Mouse (Mus musculus): Measurements from ENCODE around the gene Copz1. TPM values are rescaled to one million over a fixed set of nuclear protein-coding genes. Genes with fewer than 3 reads are reported as not detected.

The Copz1 gene
- polyA plus RNA-seq, 1 experiment from 2014 or later: 220 TPM

GRCm38 (mm10) chr15:103305792-103306645 is 33.5 kb downstream of the Copz1 start:
- no peak for ATAC-seq (replicated peaks)
- no peaks in the 10 kb centered on the region for H3K36me3 ChIP-seq
- 33% methylated on average over 8 of the region's 8 CpGs for WGBS
- peak overlapping the region; percentile 41 for H3K4me3 ChIP-seq
- peak overlapping the region; percentile 99 for H3K27ac ChIP-seq (replicated peaks)
- no peaks in the 10 kb centered on the region for H3K27me3 ChIP-seq
- no peaks in the 10 kb centered on the region for H3K9me3 ChIP-seq
- peak overlapping the region; percentile 76 for H3K4me2 ChIP-seq (replicated peaks)
- peak overlapping the region; percentile 70 for H3K9ac ChIP-seq (replicated peaks)
- H3K4me1 ChIP-seq: peaks cover 52% of the 10 kb centered on the region

DNA sequence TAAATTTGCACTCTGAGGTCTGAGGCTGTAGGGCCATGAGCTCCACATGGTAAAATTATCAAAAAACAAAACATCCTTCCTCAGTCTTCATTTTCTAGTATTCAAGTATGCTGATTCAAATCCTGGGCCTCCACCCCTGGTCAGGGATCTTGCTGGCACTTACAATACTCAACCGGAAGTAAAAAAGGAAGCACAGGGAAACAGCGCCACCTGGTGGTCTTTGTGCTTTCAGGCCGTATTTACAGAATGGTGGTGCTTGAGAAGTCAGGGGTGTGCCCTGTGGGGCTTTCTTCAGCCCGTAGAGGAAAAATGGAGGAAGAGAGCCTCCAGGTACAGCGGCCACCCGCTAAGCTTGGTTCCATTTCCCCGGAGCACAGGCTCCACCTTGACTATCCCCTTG is 34.6 kb downstream of the Copz1 start:
- H3K9me3 ChIP-seq: no peaks in the 10 kb centered on the region
- no peak overlapping the region for H3K4me2 ChIP-seq (replicated peaks)
- no peak overlapping the region for H3K4me3 ChIP-seq
- H3K27me3 ChIP-seq: no peaks in the 10 kb centered on the region
- H3K36me3 ChIP-seq: no peaks in the 10 kb centered on the region
- peak overlapping the region; percentile 99 for H3K27ac ChIP-seq (replicated peaks)
- 1% methylated on average over 7 of the region's 7 CpGs for WGBS
- peaks cover 42% of the 10 kb centered on the region for H3K4me1 ChIP-seq
- no peak for ATAC-seq (replicated peaks)
- no peak overlapping the region for H3K9ac ChIP-seq (replicated peaks)

GRCm38 (mm10) chr15:103308056-103308875 is 35.8 kb downstream of the Copz1 start:
- Histone ChIP-seq H3K9ac (replicated peaks) (0 out of 2 replicates have a peak overlapping the region, but pooled peaks have one; percentile 21), H3K27me3 (no peaks in the 10 kb centered on the region), H3K36me3 (no peaks in the 10 kb centered on the region), H3K9me3 (no peaks in the 10 kb centered on the region), H3K4me1 (peaks cover 32% of the 10 kb centered on the region), H3K4me2 (replicated peaks) (peak overlapping the region; percentile 4; the same call in 1 of the 2 replicates), H3K4me3 (no peak overlapping the region), H3K27ac (replicated peaks) (no peak overlapping the region)
- no peak for ATAC-seq (replicated peaks)
- WGBS: 50% methylated on average over 28 of the region's 28 CpGs

- H3K36me3 ChIP-seq: no peaks in the 10 kb centered on the region
- H3K4me3 ChIP-seq: no peak overlapping the region
- no peaks in the 10 kb centered on the region for H3K27me3 ChIP-seq
- H3K9ac ChIP-seq (replicated peaks): 0 out of 2 replicates have a peak overlapping the region, but pooled peaks have one; percentile 21
- 63% methylated on average over 26 of the region's 26 CpGs for WGBS
- H3K27ac ChIP-seq (replicated peaks): no peak overlapping the region
- ATAC-seq (replicated peaks): no peak
- H3K4me2 ChIP-seq (replicated peaks): peak overlapping the region; percentile 4; the same call in 1 of the 2 replicates
- peaks cover 29% of the 10 kb centered on the region for H3K4me1 ChIP-seq
- H3K9me3 ChIP-seq: no peaks in the 10 kb centered on the region
Observed at GRCm38 (mm10) chr15:103308876-103309580, 36.5 kb downstream of the Copz1 start.

DNA sequence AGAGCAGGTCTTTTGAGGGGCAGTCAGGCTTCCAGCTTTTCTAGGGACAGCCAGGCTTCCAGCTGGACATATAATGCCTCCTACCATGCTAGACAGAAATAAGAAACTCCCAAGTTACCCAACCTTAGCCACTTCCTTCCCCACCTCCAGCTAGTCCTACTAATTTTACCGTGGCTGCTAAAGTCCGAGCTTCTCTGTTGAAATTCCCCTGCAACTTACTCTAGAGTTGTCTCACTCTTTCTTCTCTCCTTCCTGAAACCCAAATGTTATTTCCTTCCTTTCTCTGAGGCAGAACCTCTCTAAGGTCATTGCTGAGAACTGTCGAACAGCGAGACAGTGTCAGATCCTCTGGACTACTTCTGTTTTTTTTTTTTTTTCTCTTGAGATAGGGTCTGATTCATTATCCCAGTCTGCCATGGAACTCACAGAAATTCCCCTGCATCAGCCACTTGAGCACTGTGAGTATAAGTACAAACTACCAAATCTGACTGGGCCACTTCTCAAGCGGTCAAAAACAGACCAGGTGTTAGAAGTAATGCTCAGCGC is 37.9 kb downstream of the Copz1 start, which contains the start of gene Gpr84:
Gene Gpr84 (minus strand): TSS at position 248 of the 546 bp plus-strand sequence.
- 77% methylated on average over 6 of the region's 6 CpGs for WGBS
- no peak for ATAC-seq (replicated peaks)
- Histone ChIP-seq H3K9ac (replicated peaks) (no peak within 1 kb of the TSS), H3K27ac (replicated peaks) (no peak within 1 kb of the TSS), H3K36me3 (peaks cover 4% of the 10 kb centered on the region; the same call in 1 of the 2 replicates), H3K27me3 (no peaks in the 10 kb centered on the region), H3K4me2 (replicated peaks) (no peak within 1 kb of the TSS), H3K9me3 (no peaks in the 10 kb centered on the region), H3K4me3 (no peak within 1 kb of the TSS), H3K4me1 (peaks cover 33% of the 10 kb centered on the region)

- WGBS: 18% methylated on average over 18 of the region's 18 CpGs
- ATAC-seq (replicated peaks): 0 out of 2 replicates have a peak, but pooled peaks have one; percentile 9
- no peak overlapping the region for H3K9ac ChIP-seq (replicated peaks)
Observed at GRCm38 (mm10) chr15:103313495-103314095, 41.1 kb downstream of the Copz1 start.

DNA sequence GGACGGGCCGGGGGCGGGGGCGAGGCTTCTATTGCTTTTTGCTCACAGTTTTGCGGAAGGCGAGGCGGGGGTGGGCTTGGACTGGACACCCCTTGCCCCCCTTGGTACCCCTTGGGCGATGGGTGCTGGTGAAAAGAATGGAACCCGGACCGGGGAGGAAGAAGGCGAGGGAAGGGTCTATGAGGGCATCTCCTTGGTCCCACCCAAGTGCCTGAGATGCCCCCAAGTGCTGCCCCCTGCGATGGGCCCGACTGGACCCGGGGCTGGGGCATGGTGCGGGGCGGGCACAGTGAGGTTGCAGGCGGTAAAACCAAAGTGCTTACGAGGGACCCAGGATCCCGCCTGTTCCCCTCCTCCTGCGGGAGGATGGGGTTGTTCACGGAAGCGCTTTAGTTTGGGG is 41.7 kb downstream of the Copz1 start:
- Histone ChIP-seq H3K4me3 (peak overlapping the region; percentile 23; the same call in 1 of the 2 replicates), H3K36me3 (peaks cover 12% of the 10 kb centered on the region), H3K9me3 (no peaks in the 10 kb centered on the region), H3K4me1 (peaks cover 21% of the 10 kb centered on the region), H3K27ac (replicated peaks) (no peak overlapping the region), H3K27me3 (no peaks in the 10 kb centered on the region), H3K4me2 (replicated peaks) (peak overlapping the region; percentile 42; the same call in 1 of the 2 replicates), H3K9ac (replicated peaks) (no peak overlapping the region)
- ATAC-seq (replicated peaks): peak; percentile 18; the same call in 1 of the 2 replicates
- 44% methylated on average over 22 of the region's 22 CpGs for WGBS

More at GRCm38 (mm10) chr15:103313495-103314095, 41.1 kb downstream of the Copz1 start:
- H3K4me1 ChIP-seq: peaks cover 21% of the 10 kb centered on the region
- no peaks in the 10 kb centered on the region for H3K27me3 ChIP-seq
- H3K9me3 ChIP-seq: no peaks in the 10 kb centered on the region
- H3K4me2 ChIP-seq (replicated peaks): no peak overlapping the region
- H3K36me3 ChIP-seq: peaks cover 12% of the 10 kb centered on the region
- H3K27ac ChIP-seq (replicated peaks): 0 out of 2 replicates have a peak overlapping the region, but pooled peaks have one; percentile 29
- no peak overlapping the region for H3K4me3 ChIP-seq

DNA sequence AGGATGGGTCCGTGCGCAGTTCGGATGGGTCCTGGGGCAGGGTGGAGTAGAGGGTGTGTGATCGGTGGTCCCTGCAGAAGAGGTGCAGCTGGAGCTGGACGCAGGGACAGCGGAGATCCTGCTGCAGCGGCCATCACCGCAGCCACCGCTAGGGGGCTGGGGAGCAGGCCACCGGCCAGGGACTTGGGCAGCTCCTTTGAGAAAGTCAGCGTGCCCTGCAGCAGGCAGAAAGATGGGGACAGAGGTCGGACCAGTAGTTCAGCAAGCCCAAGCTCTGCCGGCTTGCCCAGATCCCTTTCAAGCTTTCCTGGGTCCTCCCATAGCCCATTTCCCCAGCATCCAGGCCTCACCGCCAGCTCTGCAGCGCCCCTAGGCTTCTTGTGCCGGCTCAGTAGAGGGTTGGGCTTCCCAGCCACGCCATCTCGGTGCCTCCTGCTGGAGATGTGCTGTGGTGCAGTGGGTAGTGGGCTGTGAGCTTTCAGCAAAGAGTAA is 42.5 kb downstream of the Copz1 start:
- no peaks in the 10 kb centered on the region for H3K9me3 ChIP-seq
- H3K4me2 ChIP-seq (replicated peaks): peak overlapping the region; percentile 42
- 1% methylated on average over 18 of the region's 18 CpGs for WGBS
- H3K4me3 ChIP-seq: peak overlapping the region; percentile 23
- 0 out of 2 replicates have a peak overlapping the region, but pooled peaks have one; percentile 14 for H3K27ac ChIP-seq (replicated peaks)
- peak overlapping the region; percentile 35 for H3K9ac ChIP-seq (replicated peaks)
- peaks cover 21% of the 10 kb centered on the region for H3K4me1 ChIP-seq
- H3K27me3 ChIP-seq: no peaks in the 10 kb centered on the region
- ATAC-seq (replicated peaks): peak; percentile 66
- peaks cover 12% of the 10 kb centered on the region for H3K36me3 ChIP-seq

GRCm38 (mm10) chr15:103315979-103316776 is 43.7 kb downstream of the Copz1 start:
- Histone ChIP-seq H3K27me3 (no peaks in the 10 kb centered on the region), H3K27ac (replicated peaks) (no peak overlapping the region), H3K9me3 (no peaks in the 10 kb centered on the region), H3K36me3 (peaks cover 12% of the 10 kb centered on the region), H3K4me2 (replicated peaks) (no peak overlapping the region), H3K4me1 (peaks cover 29% of the 10 kb centered on the region), H3K4me3 (no peak overlapping the region), H3K9ac (replicated peaks) (no peak overlapping the region)
- no peak for ATAC-seq (replicated peaks)
- whole genome bisulfite sequencing: 78% methylated on average over 10 of the region's 10 CpGs

GRCm38 (mm10) chr15:103317120-103317519 is 44.6 kb downstream of the Copz1 start:
- Histone ChIP-seq H3K27ac (replicated peaks) (no peak overlapping the region), H3K36me3 (peaks cover 12% of the 10 kb centered on the region), H3K4me3 (no peak overlapping the region), H3K27me3 (no peaks in the 10 kb centered on the region), H3K9ac (replicated peaks) (no peak overlapping the region), H3K4me2 (replicated peaks) (no peak overlapping the region), H3K9me3 (no peaks in the 10 kb centered on the region), H3K4me1 (peaks cover 36% of the 10 kb centered on the region)
- no peak for ATAC-seq (replicated peaks)

Measured in forebrain, embryonic 15.5 days (tissue).